Mouse (Mus musculus): ENCODE measurements around the gene Pif1. TPM values are rescaled to one million over a fixed set of nuclear protein-coding genes. Genes with fewer than 3 reads are reported as not detected.

Gene Pif1
- polyA plus RNA-seq, 1 experiment from 2014 or later: 8.7 TPM

GRCm38 (mm10) chr9:65641446-65642052 lies 54.6 kb downstream of the Pif1 start:
- no peaks in the 10 kb centered on the region for H3K27me3 ChIP-seq (ENCODE audit: control insufficient read depth, insufficient read depth, low read length)
- H3K4me1 ChIP-seq (ENCODE audit: control insufficient read depth in 2 of 2, insufficient read depth in 2 of 2, low read length in 2 of 2): peaks cover 47 to 78% of the 10 kb centered on the region in 2 experiments
- peak overlapping the region; percentile 52 for H3K4me2 ChIP-seq (ENCODE audit: low read length)
- peak overlapping the region; percentile 24 to 51 for H3K27ac ChIP-seq (replicated peaks in 1 of 2; ENCODE audit: control insufficient read depth in 1 of 2, insufficient read depth in 1 of 2, low read depth in 2 of 2, low read length in 2 of 2)
- peaks cover 5% of the 10 kb centered on the region; the same call in 1 of the 2 replicates for H3K36me3 ChIP-seq (ENCODE audit: control insufficient read depth, insufficient read depth, low read length)
- peak overlapping the region; percentile 60 for H3K9ac ChIP-seq (ENCODE audit: low read length)
- H3K9me3 ChIP-seq (ENCODE audit: control insufficient read depth, low read length): no peaks in the 10 kb centered on the region
- H3K4me3 ChIP-seq (ENCODE audit: control insufficient read depth in 1 of 2, insufficient read depth in 1 of 2, low read depth in 1 of 2, low read length in 2 of 2): no peak overlapping the region
- WGBS: 12% methylated on average over 12 of the region's 12 CpGs
- ATAC-seq (ENCODE audit: insufficient number of reproducible peaks, insufficient read depth, low FRiP score, low read depth): no peak

GRCm38 (mm10) chr9:65642546-65642945 lies 55.6 kb downstream of the Pif1 start:
- Histone ChIP-seq H3K9ac (ENCODE audit: low read length) (no peak overlapping the region), H3K27me3 (ENCODE audit: control insufficient read depth, insufficient read depth, low read length) (no peaks in the 10 kb centered on the region), H3K4me2 (ENCODE audit: low read length) (no peak overlapping the region), H3K36me3 (ENCODE audit: control insufficient read depth, insufficient read depth, low read length) (peaks cover 5% of the 10 kb centered on the region; the same call in 1 of the 2 replicates), H3K4me3 (ENCODE audit: control insufficient read depth in 1 of 2, insufficient read depth in 1 of 2, low read depth in 1 of 2, low read length in 2 of 2) (no peak overlapping the region), H3K27ac (replicated peaks in 1 of 2; ENCODE audit: control insufficient read depth in 1 of 2, insufficient read depth in 1 of 2, low read depth in 2 of 2, low read length in 2 of 2) (peak overlapping the region in 1 of 2 experiments; percentile 59; a peak in 1 of 4 replicates), H3K4me1 (ENCODE audit: control insufficient read depth in 2 of 2, insufficient read depth in 2 of 2, low read length in 2 of 2) (peaks cover 47 to 84% of the 10 kb centered on the region in 2 experiments), H3K9me3 (ENCODE audit: control insufficient read depth, low read length) (no peaks in the 10 kb centered on the region)
- no peak for ATAC-seq (ENCODE audit: insufficient number of reproducible peaks, insufficient read depth, low FRiP score, low read depth)

- H3K4me1 ChIP-seq (ENCODE audit: control insufficient read depth in 2 of 2, insufficient read depth in 2 of 2, low read length in 2 of 2): peaks cover 50 to 82% of the 10 kb centered on the region in 2 experiments
- H3K9me3 ChIP-seq (ENCODE audit: control insufficient read depth, low read length): no peaks in the 10 kb centered on the region
- WGBS: 80% methylated on average over 4 of the region's 4 CpGs
- H3K4me2 ChIP-seq (ENCODE audit: low read length): peak overlapping the region; percentile 50; the same call in 1 of the 2 replicates
- no peaks in the 10 kb centered on the region for H3K27me3 ChIP-seq (ENCODE audit: control insufficient read depth, insufficient read depth, low read length)
- peaks cover 5% of the 10 kb centered on the region; the same call in 1 of the 2 replicates for H3K36me3 ChIP-seq (ENCODE audit: control insufficient read depth, insufficient read depth, low read length)
- H3K9ac ChIP-seq (ENCODE audit: low read length): peak overlapping the region; percentile 42; the same call in 1 of the 2 replicates
- no peak overlapping the region for H3K4me3 ChIP-seq (ENCODE audit: control insufficient read depth in 1 of 2, insufficient read depth in 1 of 2, low read depth in 1 of 2, low read length in 2 of 2)
- ATAC-seq (ENCODE audit: insufficient number of reproducible peaks, insufficient read depth, low FRiP score, low read depth): no peak
- H3K27ac ChIP-seq (replicated peaks in 1 of 2; ENCODE audit: control insufficient read depth in 1 of 2, insufficient read depth in 1 of 2, low read depth in 2 of 2, low read length in 2 of 2): peak overlapping the region; percentile 95 to 98
Measured at GRCm38 (mm10) chr9:65644960-65645359, 58.0 kb downstream of the Pif1 start.

Other genes with a start within 250 kb of the Pif1 start
- gene Pdcd7, start 241.1 kb upstream of the Pif1 start, polyA plus RNA-seq (2014; fragmentation: Nextera tagmentation; extraction: Ambion mirVana): 8.4 and 10.9 TPM in 2 replicates
- not detected in 2 replicates for gene Ubap1l, start 226.1 kb upstream of the Pif1 start, polyA plus RNA-seq (2014; fragmentation: Nextera tagmentation; extraction: Ambion mirVana)
- gene Kbtbd13, start 195.5 kb upstream of the Pif1 start, polyA plus RNA-seq (2014; fragmentation: Nextera tagmentation; extraction: Ambion mirVana): 0.73 and 1.5 TPM in 2 replicates
- 5.5 and 6.1 TPM in 2 replicates for gene Rasl12, start 188.7 kb upstream of the Pif1 start, polyA plus RNA-seq (2014; fragmentation: Nextera tagmentation; extraction: Ambion mirVana)
- gene Slc51b, start 164.2 kb upstream of the Pif1 start, polyA plus RNA-seq (2014; fragmentation: Nextera tagmentation; extraction: Ambion mirVana): not detected in 2 replicates
- gene Mtfmt, start 151.4 kb upstream of the Pif1 start, polyA plus RNA-seq (2014; fragmentation: Nextera tagmentation; extraction: Ambion mirVana): 14.3 and 15.8 TPM in 2 replicates
- gene Spg21, start 126.2 kb upstream of the Pif1 start, polyA plus RNA-seq (2014; fragmentation: Nextera tagmentation; extraction: Ambion mirVana): 65.0 and 72.0 TPM in 2 replicates
- not detected in 2 replicates for gene Ankdd1a, start 67.0 kb upstream of the Pif1 start, polyA plus RNA-seq (2014; fragmentation: Nextera tagmentation; extraction: Ambion mirVana)
- 8.8 and 9.8 TPM in 2 replicates for gene Plekho2, start 7.1 kb upstream of the Pif1 start, polyA plus RNA-seq (2014; fragmentation: Nextera tagmentation; extraction: Ambion mirVana)
- gene Rbpms2, start 42.5 kb downstream of the Pif1 start, polyA plus RNA-seq (2014; fragmentation: Nextera tagmentation; extraction: Ambion mirVana): 125 TPM in 2 replicates
- gene Oaz2, start 80.8 kb downstream of the Pif1 start, polyA plus RNA-seq (2014; fragmentation: Nextera tagmentation; extraction: Ambion mirVana): 210 and 223 TPM in 2 replicates
- gene Zfp609, start 240.4 kb downstream of the Pif1 start, polyA plus RNA-seq (2014; fragmentation: Nextera tagmentation; extraction: Ambion mirVana): 6.1 and 6.6 TPM in 2 replicates